Mouse (Mus musculus) NIH3T3 (cell line): ENCODE results near the gene Agxt2.

Source experiments
- DNase-seq: peaks from one replicate; pipeline ENCODE4 v3.0.0-alpha.2; 2012; ENCODE audit warnings: low read depth

The Agxt2 gene

GRCm38 (mm10) chr15:10426545-10427266, 68.4 kb downstream of the Agxt2 start:
- DNase-seq: no peak

- DNase-seq: no peak
Measured at GRCm38 (mm10) chr15:10436893-10437292, 78.6 kb downstream of the Agxt2 start.

- DNase-seq: peak; percentile 45
Measured at GRCm38 (mm10) chr15:10439963-10440362, 81.6 kb downstream of the Agxt2 start.

GRCm38 (mm10) chr15:10441493-10441892, 83.2 kb downstream of the Agxt2 start:
- no peak for DNase-seq

GRCm38 (mm10) chr15:10442275-10442674, 83.9 kb downstream of the Agxt2 start:
- peak; percentile 27 for DNase-seq

- no peak for DNase-seq
Measured at GRCm38 (mm10) chr15:10447102-10447501, 88.8 kb downstream of the Agxt2 start.
